Mouse (Mus musculus) kidney, embryonic 16.5 days (tissue): ENCODE measurements at regions not wholly inside any gene's neighbourhood (a gene's known extent, or its start where the extent isn't known, plus 50 kb on each side); places are given as distances from the start of the nearest gene placed in this dataset.
A peak's percentile ranks its signal among the peaks of the same experiment; 100 is the strongest.

Experiments
- ATAC-seq: fragments of 200-750 bp; cut with Nextera tagmentation; 2 replicates; pipeline ENCODE4 v1.8.0; 2017; ENCODE audit warnings: moderate TSS enrichment; ENCODE audit not compliant: low FRiP score, low TSS enrichment
- H3K27ac ChIP-seq: fragments of 300-500 bp; sonication (generic); 2 replicates; pipeline ENCODE4 v1.5.1; 2014; ENCODE audit warnings: low read length
- H3K27me3 ChIP-seq: fragments of 300-500 bp; sonication (generic); 2 replicates; pipeline ENCODE4 v1.6.1; 2014; ENCODE audit warnings: low read length, control low read depth, mixed read lengths; ENCODE audit not compliant: insufficient read depth
- H3K36me3 ChIP-seq: fragments of 300-500 bp; sonication (generic); 2 replicates; pipeline ENCODE4 v1.6.1; 2014; ENCODE audit warnings: low read length, control low read depth, mixed read lengths; ENCODE audit not compliant: insufficient read depth
- H3K4me1 ChIP-seq: fragments of 300-500 bp; sonication (generic); 2 replicates; pipeline ENCODE4 v1.6.1; 2014; ENCODE audit warnings: low read length, control low read depth, mixed read lengths; ENCODE audit not compliant: insufficient read depth
- H3K4me2 ChIP-seq: fragments of 300-500 bp; sonication (generic); replicated peaks from 2 replicates; pipeline ENCODE4 v1.6.1; 2014; ENCODE audit warnings: low read depth, low read length
- H3K4me3 ChIP-seq: fragments of 300-500 bp; sonication (generic); 2 replicates; pipeline ENCODE4 v1.5.1; 2014; ENCODE audit warnings: mild to moderate bottlenecking, low read length
- H3K9ac ChIP-seq: fragments of 300-500 bp; sonication (generic); replicated peaks from 2 replicates; pipeline ENCODE4 v1.6.1; 2014; ENCODE audit warnings: low read length
- H3K9me3 ChIP-seq: fragments of 300-500 bp; sonication (generic); 2 replicates; pipeline ENCODE4 v1.6.1; 2016; ENCODE audit warnings: low read length, control low read depth
- WGBS: fragments of 180-500 bp; shearing (Covaris S2); extraction: QIAGEN DNeasy Blood & Tissue Kit; methylation state at CpG from one replicate; pipeline ENCODE4 v1.1.7; 2014; 5-methylcytosine and 5-hydroxymethylcytosine counted together

DNA sequence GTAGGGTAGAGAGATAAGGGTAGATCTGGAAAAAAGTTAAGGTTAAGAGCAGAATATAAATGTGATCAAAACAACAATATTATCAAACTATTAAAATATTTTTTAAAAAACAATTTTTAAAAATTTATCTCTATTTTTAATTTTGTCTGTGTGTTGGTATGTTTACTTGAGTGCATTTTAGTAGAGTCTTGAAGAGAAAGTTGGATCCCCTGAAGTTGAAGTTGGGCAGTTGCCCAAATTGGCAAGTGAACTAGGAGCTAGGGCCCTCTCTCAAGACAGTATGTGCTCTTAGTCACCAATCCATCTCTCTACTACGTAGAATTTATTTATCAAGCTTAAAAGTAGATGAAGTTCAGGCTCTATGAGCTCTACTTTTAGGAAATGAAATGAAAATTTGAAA lies 59.9 kb downstream of the Adamts1 start:
- H3K27ac ChIP-seq = no peak overlapping the region
- H3K9ac ChIP-seq = no peak overlapping the region
- no peak overlapping the region for H3K4me3 ChIP-seq
- 0 out of 2 replicates have a peak, but pooled peaks cover 4% of the 10 kb centered on the region for H3K4me1 ChIP-seq
- H3K4me2 ChIP-seq = no peak overlapping the region
- ATAC-seq = no peak
- no peaks in the 10 kb centered on the region for H3K27me3 ChIP-seq
- no peaks in the 10 kb centered on the region for H3K9me3 ChIP-seq
- no peaks in the 10 kb centered on the region for H3K36me3 ChIP-seq
- 95% methylated on average over 1 of the region's 1 CpGs for WGBS

DNA sequence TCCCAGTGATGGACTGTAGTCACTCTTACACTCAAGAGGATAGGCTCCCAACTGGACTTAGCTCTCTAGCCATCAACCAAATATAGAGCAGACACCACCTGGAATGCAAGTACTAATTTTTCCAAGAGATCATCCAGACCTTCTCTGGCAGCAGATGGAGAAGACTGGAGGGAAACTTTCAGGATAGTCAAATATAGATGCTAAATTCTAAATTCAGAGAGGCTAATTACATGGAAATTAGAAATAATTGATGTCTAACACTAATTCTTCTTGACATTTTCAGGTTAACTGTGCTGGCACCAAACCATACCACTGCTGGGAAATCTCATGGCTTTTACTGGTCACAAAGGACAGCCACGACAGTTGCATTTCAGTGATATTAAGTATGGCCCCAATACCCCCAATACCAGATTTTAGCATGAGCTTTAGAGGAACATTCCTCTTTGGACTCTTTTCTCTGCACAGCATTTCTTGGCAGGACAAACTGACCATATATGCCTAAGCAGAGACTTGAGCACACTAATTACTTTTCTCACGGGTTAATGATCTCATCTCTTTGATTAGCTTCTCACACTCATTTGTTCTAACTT lies 64.2 kb downstream of the Adamts1 start:
- WGBS = 92% methylated on average over 2 of the region's 2 CpGs
- Histone ChIP-seq H3K27me3 (no peaks in the 10 kb centered on the region), H3K9ac (no peak overlapping the region), H3K4me3 (no peak overlapping the region), H3K4me1 (no peaks in the 10 kb centered on the region), H3K36me3 (no peaks in the 10 kb centered on the region), H3K27ac (no peak overlapping the region), H3K9me3 (no peaks in the 10 kb centered on the region), H3K4me2 (no peak overlapping the region)
- no peak for ATAC-seq

DNA sequence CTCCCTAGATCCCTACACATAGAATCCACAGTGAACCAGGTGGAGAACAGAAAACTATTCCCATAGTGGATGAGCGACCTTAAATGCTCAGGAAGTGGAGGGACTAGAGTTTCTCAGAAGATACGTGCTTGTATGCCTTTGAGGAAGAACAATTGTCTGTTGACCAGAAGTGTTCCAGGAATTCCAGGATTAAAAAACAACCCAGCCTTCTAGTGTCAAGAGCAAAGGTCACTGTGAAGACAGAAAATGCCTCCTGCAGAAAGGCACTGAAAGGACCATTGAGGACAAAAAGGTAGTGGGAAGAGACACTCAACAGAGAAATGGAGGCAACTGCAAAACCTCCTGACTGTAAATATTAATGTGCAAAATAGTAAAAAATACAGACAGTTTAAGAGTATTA lies 74.9 kb downstream of the Adamts1 start:
- no peak for ATAC-seq
- no peak overlapping the region for H3K4me2 ChIP-seq
- H3K9me3 ChIP-seq = no peaks in the 10 kb centered on the region
- 73% methylated on average over 2 of the region's 2 CpGs for WGBS
- H3K27me3 ChIP-seq = no peaks in the 10 kb centered on the region
- H3K4me3 ChIP-seq = no peak overlapping the region
- no peaks in the 10 kb centered on the region for H3K36me3 ChIP-seq
- H3K4me1 ChIP-seq = no peaks in the 10 kb centered on the region
- H3K9ac ChIP-seq = no peak overlapping the region
- no peak overlapping the region for H3K27ac ChIP-seq

DNA sequence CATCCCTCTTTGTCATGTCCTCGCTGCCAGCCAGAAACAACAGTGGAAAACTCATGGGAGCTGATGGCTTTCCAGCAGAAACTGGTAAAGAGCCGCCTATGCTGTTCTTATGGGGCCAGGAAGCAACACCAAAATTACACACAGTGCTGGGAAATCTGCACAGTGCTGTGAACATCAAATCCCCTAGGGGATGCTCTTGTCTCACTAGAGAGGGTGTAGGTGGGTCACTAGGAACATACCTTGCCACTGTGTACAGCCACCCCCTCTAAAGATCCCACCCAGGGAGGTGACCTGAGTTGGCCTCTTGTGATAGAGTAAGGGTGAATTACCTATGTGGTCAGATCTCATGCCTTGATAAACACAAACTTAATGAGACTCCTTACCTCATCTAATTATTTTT lies 80.9 kb downstream of the Adamts1 start:
- Histone ChIP-seq H3K4me3 (no peak overlapping the region), H3K9me3 (no peaks in the 10 kb centered on the region), H3K27me3 (no peaks in the 10 kb centered on the region), H3K36me3 (no peaks in the 10 kb centered on the region), H3K27ac (no peak overlapping the region), H3K4me2 (no peak overlapping the region), H3K9ac (no peak overlapping the region), H3K4me1 (no peaks in the 10 kb centered on the region)
- ATAC-seq = no peak
- WGBS = 66% methylated on average over 2 of the region's 2 CpGs

DNA sequence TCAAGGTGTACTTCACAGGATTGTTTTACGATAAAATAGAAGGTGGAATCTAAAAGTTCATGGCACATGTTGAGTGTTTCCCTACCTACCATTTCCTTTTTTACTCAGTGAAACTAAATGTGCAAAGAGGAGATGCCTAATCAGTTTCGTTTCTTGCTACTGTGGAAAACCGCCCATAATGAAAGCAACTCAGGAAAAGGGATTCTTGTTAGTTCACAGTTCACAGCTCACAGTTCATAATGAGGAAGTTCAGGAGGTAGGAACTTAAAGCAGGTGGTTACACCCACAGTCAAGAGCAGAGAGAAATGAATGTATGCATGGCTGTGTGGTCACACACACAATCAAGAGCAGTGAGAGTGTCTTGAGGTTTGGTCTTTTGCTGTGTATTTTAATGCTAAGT lies 90.6 kb downstream of the Adamts1 start:
- ATAC-seq = no peak
- H3K4me1 ChIP-seq = no peaks in the 10 kb centered on the region
- no peak overlapping the region for H3K4me2 ChIP-seq
- no peak overlapping the region for H3K27ac ChIP-seq
- no peaks in the 10 kb centered on the region for H3K27me3 ChIP-seq
- H3K4me3 ChIP-seq = no peak overlapping the region
- H3K9ac ChIP-seq = no peak overlapping the region
- no peaks in the 10 kb centered on the region for H3K9me3 ChIP-seq
- H3K36me3 ChIP-seq = no peaks in the 10 kb centered on the region
- WGBS = 90% methylated on average over 3 of the region's 3 CpGs

DNA sequence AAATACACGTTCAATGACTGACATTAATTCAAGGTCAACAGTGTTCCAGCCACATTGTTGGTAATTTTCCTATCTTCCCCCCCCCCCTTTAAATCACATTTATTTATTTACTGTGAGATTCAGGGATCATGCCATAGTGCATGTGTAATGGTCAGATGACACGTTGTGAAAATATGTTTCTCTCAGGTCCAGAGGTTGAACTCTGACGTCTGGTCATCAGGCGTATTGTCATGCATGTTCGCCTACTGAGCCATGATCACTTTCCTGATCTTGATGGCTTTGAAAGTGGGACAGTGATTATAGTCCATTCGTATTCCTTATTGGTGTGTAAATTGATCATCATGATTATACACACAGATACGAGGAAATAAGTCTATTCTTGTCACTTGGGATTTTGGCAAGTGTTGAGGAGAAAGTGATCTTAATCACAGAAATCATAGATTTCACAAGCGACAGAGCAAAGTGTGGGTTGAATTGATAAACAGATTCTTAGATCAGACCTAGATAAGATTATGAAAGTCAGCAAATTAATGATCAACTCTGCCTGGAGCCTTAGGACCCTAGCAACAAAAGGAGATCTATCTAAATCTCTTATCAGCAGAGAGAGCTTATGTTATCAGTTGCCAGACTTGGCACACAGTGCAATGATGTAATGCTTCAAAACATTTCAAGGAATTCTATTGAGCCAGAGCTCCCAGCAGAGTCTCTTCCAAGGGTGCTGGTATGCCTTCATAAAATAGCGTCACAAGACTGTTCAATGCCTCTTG lies 98.5 kb downstream of the Adamts1 start:
- no peak for ATAC-seq
- no peaks in the 10 kb centered on the region for H3K4me1 ChIP-seq

DNA sequence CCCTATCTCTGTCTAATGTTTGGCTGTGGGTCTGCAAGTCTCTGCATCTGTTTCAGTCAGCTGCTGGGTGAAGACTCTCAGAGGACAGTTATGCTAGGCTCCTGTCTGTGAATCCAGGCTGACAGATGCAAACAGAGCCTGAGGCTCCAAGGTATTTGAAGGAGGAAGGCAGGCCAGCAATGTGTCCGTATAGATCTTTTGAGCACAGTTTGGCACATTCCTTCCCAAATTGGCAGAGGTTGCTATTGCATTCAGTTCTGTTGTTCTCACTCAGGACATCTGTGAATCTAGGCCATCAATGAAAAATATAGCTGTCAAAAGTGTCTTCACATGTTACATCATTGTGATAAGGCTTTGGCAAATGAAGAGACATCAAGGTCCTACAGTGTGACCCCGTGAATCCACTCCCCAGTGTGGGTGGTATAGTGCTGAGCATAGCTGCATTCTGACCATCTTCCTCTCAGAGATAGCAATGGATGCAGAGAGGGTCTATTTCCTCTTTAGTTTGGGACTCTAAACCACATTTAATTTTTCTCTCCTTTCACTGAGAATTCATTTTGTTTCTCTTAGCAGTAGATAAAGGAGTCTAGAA lies 99.9 kb downstream of the Adamts1 start:
- 85% methylated on average over 2 of the region's 2 CpGs for WGBS
- no peaks in the 10 kb centered on the region for H3K27me3 ChIP-seq
- H3K4me3 ChIP-seq = no peak overlapping the region
- H3K4me1 ChIP-seq = no peaks in the 10 kb centered on the region
- ATAC-seq = no peak
- no peak overlapping the region for H3K27ac ChIP-seq
- no peak overlapping the region for H3K9ac ChIP-seq
- H3K36me3 ChIP-seq = no peaks in the 10 kb centered on the region
- H3K9me3 ChIP-seq = no peaks in the 10 kb centered on the region
- H3K4me2 ChIP-seq = no peak overlapping the region

More for the DNA sequence above, 98.5 kb downstream of the Adamts1 start:
- 74% methylated on average over 9 of the region's 9 CpGs for WGBS
- H3K27ac ChIP-seq = no peak overlapping the region
- no peak overlapping the region for H3K9ac ChIP-seq
- no peak overlapping the region for H3K4me3 ChIP-seq
- no peaks in the 10 kb centered on the region for H3K27me3 ChIP-seq
- no peak overlapping the region for H3K4me2 ChIP-seq
- H3K9me3 ChIP-seq = no peaks in the 10 kb centered on the region
- H3K36me3 ChIP-seq = no peaks in the 10 kb centered on the region

DNA sequence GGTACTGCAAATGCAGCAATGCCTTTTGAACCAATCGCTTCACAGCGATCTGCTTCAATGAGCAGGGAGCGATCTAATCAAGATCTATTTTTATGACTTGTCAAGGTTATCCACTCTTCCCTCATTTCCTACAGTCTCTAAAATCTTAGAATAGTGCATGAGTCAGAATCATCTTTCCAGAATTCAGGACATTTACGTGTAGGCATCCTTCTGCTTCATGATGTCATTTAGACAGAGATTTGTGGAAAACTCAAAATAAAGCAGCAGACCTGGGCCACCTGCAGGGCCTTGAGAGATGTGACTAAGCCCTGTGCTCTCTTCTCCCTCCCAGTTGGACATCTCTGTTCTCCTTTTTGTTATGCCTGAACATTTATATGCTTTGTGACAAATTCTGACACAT lies 103.6 kb downstream of the Adamts1 start:
- no peaks in the 10 kb centered on the region for H3K27me3 ChIP-seq
- H3K36me3 ChIP-seq = no peaks in the 10 kb centered on the region
- H3K27ac ChIP-seq = no peak overlapping the region
- ATAC-seq = no peak
- no peaks in the 10 kb centered on the region for H3K9me3 ChIP-seq
- H3K4me1 ChIP-seq = no peaks in the 10 kb centered on the region
- H3K4me2 ChIP-seq = no peak overlapping the region
- H3K4me3 ChIP-seq = no peak overlapping the region
- no peak overlapping the region for H3K9ac ChIP-seq
- WGBS = 51% methylated on average over 4 of the region's 4 CpGs

DNA sequence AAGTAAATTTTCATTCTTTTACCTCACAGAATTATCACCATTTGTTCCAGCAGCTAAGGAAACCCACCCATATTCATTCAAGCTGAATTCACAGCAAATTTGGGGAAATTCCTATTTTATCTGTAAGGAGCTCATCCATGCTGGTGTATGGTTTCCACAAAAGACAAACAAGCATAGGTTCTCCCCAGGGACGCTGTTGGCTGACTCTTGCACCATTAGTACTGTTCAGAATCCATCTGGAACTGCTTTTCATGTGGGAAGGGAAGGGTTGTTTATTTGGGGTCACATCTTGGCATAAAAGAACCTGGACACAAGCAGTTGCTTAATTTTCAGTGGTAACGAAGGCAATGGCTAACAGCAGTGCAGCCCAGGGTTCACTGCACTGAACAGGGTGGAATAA lies 120.2 kb downstream of the Adamts1 start:
- Histone ChIP-seq H3K36me3 (no peaks in the 10 kb centered on the region), H3K4me3 (no peak overlapping the region), H3K9ac (no peak overlapping the region), H3K4me1 (peaks cover 2% of the 10 kb centered on the region; the same call in 1 of the 2 replicates), H3K9me3 (no peaks in the 10 kb centered on the region), H3K4me2 (no peak overlapping the region), H3K27ac (no peak overlapping the region), H3K27me3 (no peaks in the 10 kb centered on the region)
- no peak for ATAC-seq
- 73% methylated on average over 2 of the region's 2 CpGs for WGBS

DNA sequence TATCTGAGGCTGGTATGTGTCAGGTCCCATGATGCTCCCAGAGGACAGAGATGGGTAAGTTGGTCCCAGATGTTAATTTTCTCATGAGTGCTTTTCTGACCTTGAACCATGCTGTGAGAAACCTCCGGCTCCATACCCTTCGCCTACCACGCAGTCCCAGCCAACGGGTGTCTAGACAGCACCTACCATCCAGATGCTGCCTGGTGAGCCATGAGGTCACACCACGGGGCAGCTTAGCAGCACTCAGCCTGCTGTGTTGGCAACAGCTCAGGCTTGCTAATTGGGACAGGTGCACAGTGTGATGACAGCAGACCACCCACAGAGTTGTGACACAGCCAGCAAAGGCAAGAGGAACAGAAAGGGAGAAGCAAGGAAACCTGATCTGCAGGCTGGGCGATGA lies 122.6 kb downstream of the Adamts1 start:
- Histone ChIP-seq H3K4me2 (no peak overlapping the region), H3K4me3 (no peak overlapping the region), H3K9ac (no peak overlapping the region), H3K4me1 (peaks cover 9% of the 10 kb centered on the region; the same call in 1 of the 2 replicates), H3K36me3 (no peaks in the 10 kb centered on the region), H3K27me3 (no peaks in the 10 kb centered on the region), H3K9me3 (no peaks in the 10 kb centered on the region), H3K27ac (no peak overlapping the region)
- peak; percentile 54; the same call in 1 of the 2 replicates for ATAC-seq
- WGBS = 39% methylated on average over 6 of the region's 6 CpGs
